Mouse (Mus musculus) kidney, adult 18-20 months (tissue): Measurements from ENCODE around the gene Kcnab3.
"Not testable (repeated sequence)": the region's sequence is repeated elsewhere in the genome, so short reads cannot be mapped to it uniquely, and the experiment has no call there.

ENCODE experiments used
- DNase-seq: peaks from one replicate; pipeline ENCODE4 v3.0.0; 2021

The Kcnab3 gene

GRCm38 (mm10) chr11:69325628-69326407 is at the start of gene Kcnab3:
TSS of gene Kcnab3 (plus strand) at chr11:69326258.
- peak; percentile 88 for DNase-seq

GRCm38 (mm10) chr11:69277267-69277666 is 48.8 kb upstream of the Kcnab3 start:
- no peak for DNase-seq

- no peak for DNase-seq
Measured at GRCm38 (mm10) chr11:69291111-69291510, 34.9 kb upstream of the Kcnab3 start.

GRCm38 (mm10) chr11:69295286-69295685 is 30.8 kb upstream of the Kcnab3 start:
- DNase-seq, result no peak

GRCm38 (mm10) chr11:69297799-69298198 is 28.3 kb upstream of the Kcnab3 start:
- no peak for DNase-seq

GRCm38 (mm10) chr11:69298231-69298630 is 27.8 kb upstream of the Kcnab3 start:
- DNase-seq, result no peak

- DNase-seq, result no peak
Measured at GRCm38 (mm10) chr11:69302817-69303216, 23.2 kb upstream of the Kcnab3 start.

GRCm38 (mm10) chr11:69305291-69305690 is 20.8 kb upstream of the Kcnab3 start:
- no peak for DNase-seq

GRCm38 (mm10) chr11:69306039-69306438 is 20.0 kb upstream of the Kcnab3 start:
- DNase-seq, result no peak

GRCm38 (mm10) chr11:69311266-69311665 is 14.8 kb upstream of the Kcnab3 start:
- DNase-seq, result no peak

GRCm38 (mm10) chr11:69316361-69316760 is 9.7 kb upstream of the Kcnab3 start:
- DNase-seq, result no peak

GRCm38 (mm10) chr11:69318000-69318399 is 8.1 kb upstream of the Kcnab3 start:
- DNase-seq, result not testable (repeated sequence)

- DNase-seq, result no peak
Measured at GRCm38 (mm10) chr11:69321580-69321979, 4.5 kb upstream of the Kcnab3 start.

- DNase-seq, result no peak
Measured at GRCm38 (mm10) chr11:69322010-69322409, 4.0 kb upstream of the Kcnab3 start.

GRCm38 (mm10) chr11:69322693-69323471 is 3.2 kb upstream of the Kcnab3 start:
- no peak for DNase-seq

GRCm38 (mm10) chr11:69323667-69324111 is 2.4 kb upstream of the Kcnab3 start, which contains the start of the genes Cntrob and Trappc1:
TSS of gene Cntrob (minus strand) at chr11:69323775.
TSS of gene Trappc1 (plus strand) at chr11:69323980.
- peak; percentile 96 for DNase-seq

- no peak for DNase-seq
Measured at GRCm38 (mm10) chr11:69324749-69325148, 1.3 kb upstream of the Kcnab3 start.

- no peak for DNase-seq
Measured at GRCm38 (mm10) chr11:69326408-69327156, 524 bp downstream of the Kcnab3 start.

- DNase-seq, result no peak
Measured at GRCm38 (mm10) chr11:69327157-69327442, 1.0 kb downstream of the Kcnab3 start.

GRCm38 (mm10) chr11:69327648-69328047 is 1.6 kb downstream of the Kcnab3 start:
- DNase-seq, result no peak

- DNase-seq, result no peak
Measured at GRCm38 (mm10) chr11:69328517-69328916, 2.5 kb downstream of the Kcnab3 start.

GRCm38 (mm10) chr11:69331152-69331551 is 5.1 kb downstream of the Kcnab3 start:
- no peak for DNase-seq

GRCm38 (mm10) chr11:69331929-69332405 is 5.9 kb downstream of the Kcnab3 start:
- DNase-seq, result peak; percentile 73
